In genomic region chr1:127622349-127622748, GRCm38 (mm10) we compare ENCODE assay signal across 22 mouse cellular contexts. TPM values are rescaled to one million over a fixed set of nuclear protein-coding genes. Genes with fewer than 3 reads are reported as not detected.
A peak's percentile ranks its signal among the peaks of the same experiment; 100 is the strongest.
DNase-seq lines count a peak whose midpoint lies in the region; TF ChIP-seq lines count a peak whose summit lies in the region.
"Had no signal": no experiment of that assay in that cellular context is flagged by ENCODE, and none has a peak within 500 bp of the region (broad histone marks: within the 10 kb centered on the region; RNA-seq: fewer than 3 reads in every experiment).

No protein-coding gene starts in this region.

- H3K79me2 ChIP-seq in C2C12 (ENCODE audit: control insufficient read depth, insufficient read depth) = no peaks in the 10 kb centered on the region

- no peak overlapping the region for H3ac ChIP-seq in C2C12 (ENCODE audit: control insufficient read depth, insufficient read length, low read depth)

- DNase-seq in adrenal gland, adult 2 months = peak; percentile 17
- DNase-seq in adrenal gland, postnatal 25 days = no peak
- peak; percentile 36 for DNase-seq in 3134 (ENCODE audit: extremely low read depth, insufficient read length, low spot score)
- DNase-seq in brain, adult 2 months (ENCODE audit: low read depth, low spot score) = peak; percentile 75
- DNase-seq in cerebellum, postnatal 14 days = no peak
- DNase-seq in right cerebral cortex, postnatal 4 days = no peak
- DNase-seq: B cell, adult 2 months; cerebellum, adult 11 months; cerebellum, adult 8-10 months; cerebellum, postnatal 25 days; heart, adult 2 months; heart, postnatal 14 days; kidney, adult 2 months had no signal

- H3K27me3 ChIP-seq in C2C12 (ENCODE audit: control insufficient read depth, insufficient read depth, insufficient read length) = no peaks in the 10 kb centered on the region
- H3K27me3 ChIP-seq: embryonic facial prominence, embryonic 12.5 days; forebrain, embryonic 15.5 days; heart, embryonic 15.5 days; intestine, embryonic 15.5 days had no signal

- no peak overlapping the region for H3K4me3 ChIP-seq in C2C12 (ENCODE audit: insufficient read depth, poor library complexity, severe bottlenecking)
- H3K4me3 ChIP-seq: embryonic facial prominence, embryonic 12.5 days; forebrain, embryonic 15.5 days; heart, adult 2 months; heart, embryonic 15.5 days; intestine, embryonic 15.5 days had no signal

- no peaks in the 10 kb centered on the region for H3K79me3 ChIP-seq in C2C12 (ENCODE audit: low read depth)

- no peaks in the 10 kb centered on the region for H3K36me3 ChIP-seq in C2C12 (ENCODE audit: control insufficient read depth, insufficient read depth)
- H3K36me3 ChIP-seq: embryonic facial prominence, embryonic 12.5 days; forebrain, embryonic 15.5 days; heart, embryonic 15.5 days; intestine, embryonic 15.5 days had no signal

- no peak for TF ChIP-seq CTCF in C2C12 (IDR thresholded peaks at IDR 0.05; ENCODE audit: control insufficient read depth, insufficient read depth, insufficient read length)

TF ChIP-seq in C2C12, 6 proteins besides CTCF, POLR2A, EP300 and RAD21:
- no peak for TF ChIP-seq MYOG (IDR thresholded peaks at IDR 0.05; ENCODE audit: control insufficient read depth, extremely low read depth, insufficient read length)
- no peak for TF ChIP-seq MAX (IDR thresholded peaks at IDR 0.05)
- no peak for TF ChIP-seq USF1 (IDR thresholded peaks at IDR 0.05; ENCODE audit: low read depth)
- TF ChIP-seq CEBPB (IDR thresholded peaks at IDR 0.05; ENCODE audit: low read depth) = no peak
- TF ChIP-seq FOSL1 (IDR thresholded peaks at IDR 0.05; ENCODE audit: insufficient read depth, low read length, poor library complexity, severe bottlenecking) = peak; percentile 90
- peak; percentile 12 for TF ChIP-seq MYOD1 (IDR thresholded peaks at IDR 0.05; ENCODE audit: control insufficient read depth, insufficient read length, low read depth)

RNA-seq across cellular contexts. Expression of gene Tmem163, which starts 57.0 kb away (rescaled TPM):
- under 1 TPM in 1 of 2 experiments, not detected in 1; 0.86 TPM for total RNA-seq in adrenal gland, adult 2 months (2021)
- polyA plus RNA-seq in adrenal gland, adult 2 months (2012; rRNA removed) = 0.58 and 2.6 TPM in 2 replicates
- not detected in 2 replicates for total RNA-seq in adrenal gland, postnatal 25 days (2021)
- 0.06 TPM for polyA plus RNA-seq in C2C12 (2012; fragmentation: generic; extraction: Trizol)
- total RNA-seq: gastrocnemius, adult 8-10 months; gastrocnemius, postnatal 4 days; hematopoietic stem cell, adult 5-6 weeks; MEL had no signal

Comparison
In these comparisons a context has a peak if more than half of its experiments do, and no peak if none do; other contexts are left out.
1. DNase-seq: peak in adrenal gland, adult 2 months (single experiment), 3134 (single experiment) and brain, adult 2 months (single experiment); none in adrenal gland, postnatal 25 days (single experiment), cerebellum, postnatal 14 days (0 of 2) and right cerebral cortex, postnatal 4 days (single experiment).